In genomic region chr3:50443942-50444341, GRCm38 (mm10) we compare ENCODE assay signal across 8 mouse cellular contexts. TPM values are rescaled to one million over a fixed set of nuclear protein-coding genes. Genes with fewer than 3 reads are reported as not detected.
A peak's percentile ranks its signal among the peaks of the same experiment; 100 is the strongest.
DNase-seq lines count a peak whose midpoint lies in the region; ATAC-seq and TF ChIP-seq lines count a peak whose summit lies in the region.

No protein-coding gene starts in this region.

- H3K27ac ChIP-seq in layer of hippocampus, adult 2 months = peak overlapping the region; percentile 89
- no peak overlapping the region; the same call in 1 of the 2 replicates for H3K27ac ChIP-seq in embryonic facial prominence, embryonic 12.5 days
- H3K27ac ChIP-seq in limb, embryonic 10.5 days = peak overlapping the region; percentile 75
- no peak overlapping the region for H3K27ac ChIP-seq in neural tube, embryonic 12.5 days

- DNase-seq in layer of hippocampus, adult 2 months (ENCODE audit: low spot score in 2 of 2) = no peak
- DNase-seq in layer of hippocampus, adult 11-12 months (ENCODE audit: low spot score) = no peak
- no peak for DNase-seq in limb, embryonic 10.5 days (ENCODE audit: low spot score)
- no peak for DNase-seq in gastrocnemius, postnatal 4 days (ENCODE audit: low spot score in 2 of 2)
- no peak for DNase-seq in gastrocnemius, adult 8-10 months (ENCODE audit: low spot score in 2 of 2)
- no peak for DNase-seq in left cerebral cortex, postnatal 4 days

- no peaks in the 10 kb centered on the region for H3K36me3 ChIP-seq in embryonic facial prominence, embryonic 12.5 days
- no peaks in the 10 kb centered on the region for H3K36me3 ChIP-seq in limb, embryonic 10.5 days
- no peaks in the 10 kb centered on the region for H3K36me3 ChIP-seq in neural tube, embryonic 12.5 days

- H3K4me2 ChIP-seq in embryonic facial prominence, embryonic 12.5 days (replicated peaks) = peak overlapping the region; percentile 72
- H3K4me2 ChIP-seq in neural tube, embryonic 12.5 days (replicated peaks) = peak overlapping the region; percentile 62

- no peak for ATAC-seq in embryonic facial prominence, embryonic 12.5 days (ENCODE audit: insufficient number of reproducible peaks, insufficient read depth, low FRiP score, low TSS enrichment)
- ATAC-seq in neural tube, embryonic 12.5 days (ENCODE audit: low FRiP score, low read depth) = no peak

- no peaks in the 10 kb centered on the region for H3K9me3 ChIP-seq in embryonic facial prominence, embryonic 12.5 days
- no peaks in the 10 kb centered on the region for H3K9me3 ChIP-seq in limb, embryonic 10.5 days (replicated peaks)
- H3K9me3 ChIP-seq in neural tube, embryonic 12.5 days = no peaks in the 10 kb centered on the region

- peaks cover 3% of the 10 kb centered on the region; the same call in 1 of the 2 replicates for H3K4me1 ChIP-seq in embryonic facial prominence, embryonic 12.5 days
- peaks cover 53% of the 10 kb centered on the region for H3K4me1 ChIP-seq in limb, embryonic 10.5 days
- peaks cover 6% of the 10 kb centered on the region; the same call in 1 of the 2 replicates for H3K4me1 ChIP-seq in neural tube, embryonic 12.5 days

- H3K4me3 ChIP-seq in layer of hippocampus, adult 2 months = peak overlapping the region; percentile 49
- peak overlapping the region; percentile 37 for H3K4me3 ChIP-seq in embryonic facial prominence, embryonic 12.5 days
- H3K4me3 ChIP-seq in limb, embryonic 10.5 days = peak overlapping the region; percentile 33
- H3K4me3 ChIP-seq in neural tube, embryonic 12.5 days = 0 out of 2 replicates have a peak overlapping the region, but pooled peaks have one; percentile 20

- 14% methylated on average over 9 of the region's 9 CpGs for WGBS in embryonic facial prominence, embryonic 12.5 days
- 43% methylated on average over 9 of the region's 9 CpGs for WGBS in limb, embryonic 10.5 days
- 28% methylated on average over 9 of the region's 9 CpGs for WGBS in neural tube, embryonic 12.5 days

- intact Hi-C loops in left cerebral cortex, postnatal 4 days (cut with DNase I) = no loop called here

- H3K27me3 ChIP-seq in embryonic facial prominence, embryonic 12.5 days = no peaks in the 10 kb centered on the region
- H3K27me3 ChIP-seq in limb, embryonic 10.5 days (ENCODE audit: low read depth, poor library complexity, severe bottlenecking) = no peaks in the 10 kb centered on the region
- no peaks in the 10 kb centered on the region for H3K27me3 ChIP-seq in neural tube, embryonic 12.5 days (replicated peaks)

- TF ChIP-seq CTCF in layer of hippocampus, adult 2 months (conservative IDR thresholded peaks at IDR 0.05) = no peak

- H3K9ac ChIP-seq in embryonic facial prominence, embryonic 12.5 days = no peak overlapping the region
- H3K9ac ChIP-seq in neural tube, embryonic 12.5 days = no peak overlapping the region

RNA-seq across cellular contexts. Expression of gene Slc7a11, which starts 0.5 kb away (rescaled TPM):
- 10 to 100 TPM; 24.3 to 28.9 TPM for total RNA-seq in layer of hippocampus, adult 2 months (2021)
- 1.2 TPM in 2 replicates for polyA plus RNA-seq in embryonic facial prominence, embryonic 12.5 days (2016; fragmentation: Nextera tagmentation; extraction: Ambion mirVana)
- 1.8 and 3.6 TPM in 2 replicates for polyA plus RNA-seq in limb, embryonic 10.5 days (2016; fragmentation: Nextera tagmentation; extraction: Ambion mirVana)
- polyA plus RNA-seq in neural tube, embryonic 12.5 days (2016; fragmentation: Nextera tagmentation; extraction: Ambion mirVana) = 3.3 and 3.9 TPM in 2 replicates
- under 1 TPM; 0.37 to 0.39 TPM for total RNA-seq in gastrocnemius, postnatal 4 days (2021)
- under 1 TPM in 3 of 4 experiments, not detected in 1; 0.05 to 0.12 (median 0.09) TPM for total RNA-seq in gastrocnemius, adult 8-10 months (2022)
- 10 to 100 TPM; 16.3 to 17.8 TPM for total RNA-seq in left cerebral cortex, postnatal 4 days (2021)

Comparison
In these comparisons a context has a peak if more than half of its experiments do, and no peak if none do; other contexts are left out.
1. H3K27ac ChIP-seq: peak in layer of hippocampus, adult 2 months (single experiment) and limb, embryonic 10.5 days (single experiment); none in embryonic facial prominence, embryonic 12.5 days (single experiment) and neural tube, embryonic 12.5 days (single experiment).
2. RNA of gene Slc7a11, which starts 0.5 kb away (total RNA-seq): 24.3 to 28.9 TPM in layer of hippocampus, adult 2 months and 16.3 to 17.8 TPM in left cerebral cortex, postnatal 4 days; 0.37 to 0.39 TPM in gastrocnemius, postnatal 4 days and 0.05 to 0.12 TPM in gastrocnemius, adult 8-10 months; every median in the first group is over 10 times any median in the second.
3. Peak in every context shown above with its lines, with median percentiles within 50 percentile points of each other: H3K4me3 ChIP-seq.